Mouse (Mus musculus) thymus, adult 18-20 months (tissue): ENCODE measurements around the gene Slc26a10.
A peak's percentile ranks its signal among the peaks of the same experiment; 100 is the strongest.

ENCODE experiments used
- DNase-seq, 2 experiments: peaks; one replicate each; pipeline ENCODE4 v3.0.0; 2022; ENCODE audit warnings: mixed read lengths in 2 of 2

Gene Slc26a10

GRCm38 (mm10) chr10:127179871-127180694 lies at the start of gene Slc26a10:
Gene Slc26a10, minus strand, starts transcription at chr10:127180645.
- DNase-seq, result no peak

- no peak for DNase-seq
Observed at GRCm38 (mm10) chr10:127228897-127229296, 48.5 kb upstream of the Slc26a10 start.

GRCm38 (mm10) chr10:127227163-127227562 lies 46.7 kb upstream of the Slc26a10 start:
- no peak for DNase-seq

- DNase-seq, result no peak
Observed at GRCm38 (mm10) chr10:127226318-127226895, 46.0 kb upstream of the Slc26a10 start.

- no peak for DNase-seq
Observed at GRCm38 (mm10) chr10:127225732-127226131, 45.3 kb upstream of the Slc26a10 start.

GRCm38 (mm10) chr10:127225213-127225612 lies 44.8 kb upstream of the Slc26a10 start:
- DNase-seq, result no peak

- no peak for DNase-seq
Observed at GRCm38 (mm10) chr10:127218339-127218738, 37.9 kb upstream of the Slc26a10 start.

- no peak for DNase-seq
Observed at GRCm38 (mm10) chr10:127217177-127217576, 36.7 kb upstream of the Slc26a10 start.

DNA sequence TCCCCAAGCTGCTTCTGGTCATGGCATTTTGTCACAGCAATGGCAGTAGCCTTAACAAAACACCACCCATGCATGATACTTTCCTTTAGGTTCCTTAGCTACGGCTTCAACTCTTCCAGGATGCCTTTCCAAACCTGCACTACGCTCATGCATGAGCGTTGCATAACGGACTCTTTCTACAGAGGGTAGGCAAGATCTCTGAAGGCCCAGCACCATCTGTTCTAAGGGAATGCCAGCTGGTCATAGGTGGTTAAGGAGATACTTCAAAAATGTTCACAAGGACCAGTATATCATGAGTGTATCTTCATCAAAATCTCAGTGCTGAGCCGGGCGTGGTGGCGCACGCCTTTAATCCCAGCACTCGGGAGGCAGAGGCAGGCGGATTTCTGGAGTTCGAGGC lies 36.0 kb upstream of the Slc26a10 start:
- no peak for DNase-seq

DNA sequence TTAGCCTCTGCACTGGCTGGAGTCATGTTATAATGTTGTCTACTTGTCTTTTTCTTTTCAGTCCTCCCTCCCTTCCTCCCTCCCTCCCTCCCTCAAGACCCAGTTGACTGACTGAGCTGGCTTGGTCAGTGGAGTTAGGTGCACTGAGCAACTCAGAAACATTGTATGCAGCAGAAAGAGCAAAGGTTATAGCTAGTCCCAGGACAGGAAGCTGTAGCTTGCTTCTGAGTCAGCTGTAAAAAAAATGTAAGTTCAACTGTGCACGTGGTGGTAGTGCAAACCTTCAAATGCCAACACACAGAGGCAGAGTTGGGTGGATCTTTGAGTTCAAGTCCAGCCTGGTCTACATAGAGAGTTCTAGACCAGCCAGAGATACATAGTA lies 34.0 kb upstream of the Slc26a10 start:
- no peak for DNase-seq

DNA sequence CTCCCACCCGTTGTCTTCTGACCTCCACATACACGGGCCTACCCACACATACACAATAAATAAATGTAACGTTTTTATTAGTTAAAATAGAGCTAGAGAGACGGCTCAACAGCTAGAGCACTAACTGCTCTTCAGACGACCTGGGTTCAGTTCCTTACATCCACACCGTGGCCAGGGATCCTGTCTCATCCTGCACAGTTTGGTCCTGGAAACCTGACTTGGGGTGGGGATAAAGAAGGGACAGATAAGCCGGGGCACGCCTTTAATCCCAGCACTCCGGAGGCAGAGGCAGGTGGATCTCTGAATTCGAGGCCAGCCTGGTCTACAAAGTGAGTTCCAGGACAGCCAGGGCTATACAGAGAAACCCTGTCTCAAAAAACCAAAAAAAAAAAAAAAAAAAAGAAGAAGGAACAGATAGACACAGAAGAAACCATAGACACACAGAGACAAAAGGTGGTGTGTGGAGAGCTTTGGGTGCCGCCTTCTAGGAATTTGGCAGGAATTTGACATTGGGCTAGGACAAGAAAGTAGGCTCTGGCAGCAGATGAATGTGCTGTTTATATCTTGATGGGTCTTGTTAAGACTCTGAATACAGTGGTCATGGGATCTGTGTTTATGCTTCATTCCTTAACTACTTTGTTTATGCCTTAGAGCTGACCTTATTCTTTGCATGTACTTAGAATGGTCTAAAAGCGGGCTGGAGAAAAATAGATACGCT lies 33.4 kb upstream of the Slc26a10 start:
- no peak for DNase-seq

GRCm38 (mm10) chr10:127213272-127213671 lies 32.8 kb upstream of the Slc26a10 start:
- no peak for DNase-seq

GRCm38 (mm10) chr10:127211414-127211854 lies 31.0 kb upstream of the Slc26a10 start, which contains the start of gene Pip4k2c:
Gene Pip4k2c, minus strand, starts transcription at chr10:127211585.
- peak; percentile 86 for DNase-seq

DNA sequence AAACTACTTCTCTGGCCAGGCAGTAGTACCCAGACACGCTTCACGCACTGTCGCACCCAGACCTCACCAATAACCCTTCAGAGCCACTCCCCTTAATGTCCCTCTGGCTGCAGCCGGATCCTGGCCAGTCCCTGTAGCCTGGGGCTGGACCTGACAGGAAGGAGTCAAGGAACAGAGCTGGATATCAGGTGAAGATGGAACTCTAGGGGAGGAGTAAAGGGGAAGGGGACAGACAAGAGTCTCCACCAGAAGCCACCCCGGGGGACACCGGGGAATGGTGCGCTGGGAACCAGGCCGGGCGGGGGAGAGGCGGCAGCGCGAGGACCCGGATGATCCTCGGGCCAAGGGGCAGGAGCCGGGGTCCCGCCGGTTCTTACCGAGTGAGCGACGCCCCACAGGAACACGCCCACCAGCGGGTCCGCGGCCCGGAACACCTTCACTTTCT lies 30.5 kb upstream of the Slc26a10 start:
- DNase-seq, result no peak

DNA sequence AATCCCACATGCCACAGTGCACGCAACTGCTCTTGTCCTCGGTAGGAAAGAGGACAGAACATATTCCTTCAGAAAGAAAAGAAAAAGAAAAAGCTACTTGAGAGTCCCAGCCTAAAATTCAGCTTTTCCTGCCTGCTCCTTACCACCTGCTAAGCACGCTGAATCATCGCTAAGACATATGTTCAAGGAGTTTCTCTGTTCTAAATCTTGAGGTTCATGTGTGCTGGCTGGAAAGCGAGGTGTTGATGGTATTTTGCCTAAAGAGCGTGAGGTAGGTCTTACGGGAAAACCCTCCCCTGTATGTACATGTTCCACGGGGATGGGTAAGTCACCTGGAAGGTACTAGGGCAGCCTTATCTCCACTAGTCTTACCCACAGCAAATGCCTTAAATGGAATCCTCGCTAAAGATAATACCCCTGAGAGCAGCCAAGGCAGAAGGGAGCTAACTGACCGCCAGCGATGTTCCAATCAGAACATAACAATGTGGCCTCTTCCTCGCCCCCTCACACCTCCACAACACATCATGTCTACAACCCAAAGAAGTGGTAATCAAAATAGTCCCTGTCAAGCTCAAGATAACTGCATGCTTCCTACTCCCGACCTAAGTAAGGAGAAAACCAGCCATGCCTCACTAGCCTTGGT lies 29.6 kb upstream of the Slc26a10 start:
- no peak for DNase-seq

DNA sequence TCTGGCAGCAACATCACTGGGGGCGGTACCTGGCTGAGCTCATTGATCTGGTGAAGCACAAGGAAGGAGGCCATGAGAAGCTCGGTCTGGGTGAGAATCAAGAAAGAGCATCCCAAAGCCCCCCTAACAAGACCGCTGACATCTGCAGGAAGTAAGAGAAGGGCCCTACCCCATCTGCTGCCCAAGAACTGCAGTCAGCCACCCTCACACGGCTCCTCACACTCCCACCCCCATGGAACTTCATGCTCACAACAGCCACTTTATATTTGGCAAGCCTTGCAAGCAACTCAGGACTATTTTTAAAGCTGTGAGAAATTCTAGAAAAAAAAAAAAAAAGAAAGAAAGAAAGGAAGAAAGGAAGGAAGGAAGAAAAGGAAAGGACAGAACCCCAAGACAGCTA lies 28.5 kb upstream of the Slc26a10 start:
- DNase-seq, result no peak

DNA sequence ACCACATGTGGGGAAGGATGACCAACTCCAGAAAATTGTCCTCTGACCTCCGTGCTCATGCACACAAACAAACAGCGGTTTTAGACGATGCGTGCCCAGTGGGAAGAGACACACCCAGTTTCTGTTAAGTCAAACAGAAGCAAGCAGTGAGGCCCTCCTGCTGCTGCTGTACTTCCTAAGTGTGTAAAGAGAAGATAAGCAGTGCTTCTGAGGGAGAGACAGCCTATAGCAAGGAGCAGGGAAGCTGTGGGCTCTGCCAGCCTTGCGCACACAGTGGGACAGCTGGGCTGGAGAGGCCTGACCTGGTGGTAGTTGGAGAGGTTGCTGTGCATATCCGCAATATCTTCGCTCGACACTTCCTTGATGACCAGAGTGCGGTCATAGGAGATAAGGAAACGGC lies 24.9 kb upstream of the Slc26a10 start:
- no peak for DNase-seq

DNA sequence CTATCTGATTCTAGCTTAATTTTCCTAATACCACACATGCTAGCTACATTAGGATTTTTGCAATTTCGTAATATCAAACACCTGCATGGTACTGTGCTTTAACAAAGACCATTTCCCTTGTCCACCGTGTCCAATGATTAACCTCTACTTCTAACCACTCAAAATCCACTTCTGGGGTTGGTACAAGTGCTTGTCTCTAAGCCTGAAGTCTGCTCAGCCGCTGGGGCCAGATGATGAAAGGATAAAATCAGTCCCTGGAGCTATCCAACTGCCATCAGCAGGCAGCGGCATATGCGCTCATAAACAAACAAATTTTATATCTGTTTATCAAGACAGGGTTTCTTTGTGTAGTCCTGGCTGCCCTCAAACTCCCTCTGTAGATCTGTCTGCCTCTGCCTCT lies 24.1 kb upstream of the Slc26a10 start:
- no peak for DNase-seq

GRCm38 (mm10) chr10:127203106-127203505 lies 22.7 kb upstream of the Slc26a10 start:
- no peak for DNase-seq

DNA sequence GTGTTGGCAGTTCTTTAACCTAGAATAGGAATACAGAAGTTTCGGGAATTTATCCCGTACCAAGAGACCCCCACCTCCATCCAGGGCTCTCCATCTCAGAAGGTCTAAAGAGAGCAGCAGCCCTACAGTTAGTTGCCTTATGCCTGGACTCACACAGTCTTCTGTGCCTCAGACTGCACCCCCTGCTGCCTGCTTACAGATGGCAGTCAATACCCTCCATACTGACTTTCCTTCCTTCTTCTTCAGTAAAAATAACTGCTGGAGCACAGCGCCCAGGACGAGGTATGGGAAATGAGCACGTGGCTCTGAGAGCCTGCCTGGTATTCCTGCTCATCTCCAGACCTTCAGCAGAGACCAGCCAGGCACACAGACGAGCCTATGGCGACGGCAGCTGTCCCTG lies 19.8 kb upstream of the Slc26a10 start:
- DNase-seq, result no peak

DNA sequence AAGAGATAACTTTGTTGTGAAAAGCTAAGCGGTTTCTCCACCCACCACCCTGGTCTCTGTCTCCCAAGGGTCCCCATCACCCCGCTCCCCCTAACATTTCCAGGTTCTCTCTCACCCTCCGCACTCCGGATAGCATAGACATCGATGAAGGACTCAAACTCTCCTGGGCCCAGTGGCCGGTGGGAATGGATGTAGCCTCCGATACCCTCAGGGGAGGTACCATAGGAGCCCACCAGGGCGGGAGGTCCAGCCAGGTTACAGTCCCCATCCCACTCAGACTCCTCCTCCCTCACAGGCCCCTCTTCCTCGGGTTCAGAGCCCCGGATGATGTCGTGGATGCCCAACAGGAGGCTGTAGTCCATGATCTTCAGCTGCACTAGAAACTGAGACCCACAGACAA lies 19.0 kb upstream of the Slc26a10 start:
- no peak for DNase-seq

DNA sequence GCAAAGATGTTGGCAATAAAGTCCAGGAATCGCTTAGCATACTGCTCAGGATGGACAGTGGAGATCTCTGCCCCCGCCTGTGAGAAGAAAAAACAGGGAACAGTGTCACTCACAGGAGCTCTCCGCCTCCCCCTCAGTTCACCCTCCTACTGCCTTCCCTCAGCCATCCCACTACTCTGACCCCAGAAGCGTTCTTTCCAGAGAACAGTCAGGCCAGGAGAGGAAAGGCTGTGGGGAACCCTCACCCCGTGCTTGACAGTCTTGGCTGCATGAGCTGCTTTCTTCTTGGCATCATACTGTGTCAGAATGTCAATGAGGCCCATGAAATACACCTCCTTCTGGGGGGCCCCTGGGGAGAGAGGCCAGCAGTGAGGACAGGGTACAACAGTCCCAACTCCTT lies 18.6 kb upstream of the Slc26a10 start:
- DNase-seq, result no peak

DNA sequence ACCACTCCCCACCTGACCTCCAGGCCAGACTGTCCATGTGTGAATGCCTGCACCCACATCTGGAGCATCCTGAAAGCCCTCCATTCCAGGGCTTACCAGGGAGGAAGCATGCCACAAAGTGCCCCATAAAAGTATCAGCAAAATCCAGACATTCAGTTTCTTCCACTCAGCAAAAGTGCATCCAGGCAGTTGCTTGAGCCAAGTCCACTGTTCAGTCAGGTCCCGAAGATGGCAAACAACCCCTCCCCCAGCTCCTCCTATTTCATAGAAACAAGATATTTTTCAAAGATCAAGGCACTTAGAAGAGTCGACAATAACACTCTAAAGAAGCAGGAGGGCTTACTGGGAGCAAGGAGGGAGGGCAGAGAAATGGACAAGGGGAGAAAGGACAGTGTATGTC lies 18.0 kb upstream of the Slc26a10 start:
- no peak for DNase-seq
